Mouse (Mus musculus): ENCODE measurements around the gene Zfp30. TPM values are rescaled to one million over a fixed set of nuclear protein-coding genes. Genes with fewer than 3 reads are reported as not detected.

Gene Zfp30
- polyA plus RNA-seq, 1 experiment from 2014 or later: 4.2 TPM

DNA sequence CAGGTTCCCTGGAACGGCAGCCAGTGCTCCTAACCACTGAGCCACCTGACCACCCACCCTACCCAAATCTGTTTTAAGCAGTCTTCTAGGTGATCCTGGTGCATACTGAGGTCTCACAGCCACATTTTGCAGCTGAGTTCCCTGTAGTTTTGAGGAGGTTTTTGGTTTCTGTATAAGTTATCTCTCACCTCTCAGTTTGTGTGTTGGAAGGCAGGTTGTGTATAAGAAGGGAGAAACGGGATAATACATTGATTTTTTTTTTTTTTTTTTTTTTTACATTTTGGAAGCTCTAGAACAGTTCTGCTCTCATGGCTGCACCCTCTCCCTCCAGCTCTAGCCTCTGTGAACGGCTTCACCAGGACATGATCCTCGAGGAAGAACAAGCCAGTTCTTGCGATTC lies 2.1 kb downstream of the Zfp30 start:
- Histone ChIP-seq H3K9ac (no peak overlapping the region), H3K4me2 (replicated peaks) (peak overlapping the region; percentile 83), H3K4me3 (replicated peaks) (peak overlapping the region; percentile 85), H3K27me3 (replicated peaks) (no peaks in the 10 kb centered on the region), H3K27ac (no peak overlapping the region), H3K9me3 (no peaks in the 10 kb centered on the region), H3K36me3 (peaks cover 22% of the 10 kb centered on the region), H3K4me1 (replicated peaks) (0 out of 2 replicates have a peak, but pooled peaks cover 6% of the 10 kb centered on the region)
- 76% methylated on average over 5 of the region's 5 CpGs for WGBS
- ATAC-seq: no peak

DNA sequence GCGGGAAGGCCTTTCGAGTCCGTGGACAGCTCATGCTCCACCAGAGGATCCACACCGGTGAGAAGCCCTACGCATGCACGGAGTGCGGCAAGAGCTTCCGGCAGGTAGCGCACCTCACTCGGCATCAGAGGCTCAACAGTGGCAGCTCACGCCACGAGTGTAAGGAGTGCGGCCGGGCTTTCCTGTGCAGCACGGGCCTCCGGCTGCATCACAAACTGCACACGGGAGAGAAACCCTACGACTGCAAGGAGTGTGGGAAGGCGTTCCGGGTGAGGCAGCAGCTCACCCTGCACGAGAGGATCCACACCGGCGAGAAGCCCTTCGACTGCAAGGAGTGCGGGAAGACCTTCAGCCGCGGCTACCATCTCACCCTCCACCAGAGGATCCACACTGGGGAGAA lies 9.1 kb downstream of the Zfp30 start:
- no peak for ATAC-seq
- Histone ChIP-seq H3K36me3 (peaks cover 27% of the 10 kb centered on the region), H3K4me2 (replicated peaks) (no peak overlapping the region; the same call in 1 of the 2 replicates), H3K4me3 (replicated peaks) (0 out of 2 replicates have a peak overlapping the region, but pooled peaks have one; percentile 1), H3K9ac (peak overlapping the region; percentile 10; the same call in 1 of the 2 replicates), H3K27me3 (replicated peaks) (0 out of 2 replicates have a peak, but pooled peaks cover 2% of the 10 kb centered on the region), H3K27ac (no peak overlapping the region), H3K4me1 (replicated peaks) (no peaks in the 10 kb centered on the region), H3K9me3 (0 out of 2 replicates have a peak, but pooled peaks cover 4% of the 10 kb centered on the region)
- WGBS: 39% methylated on average over 27 of the region's 27 CpGs

DNA sequence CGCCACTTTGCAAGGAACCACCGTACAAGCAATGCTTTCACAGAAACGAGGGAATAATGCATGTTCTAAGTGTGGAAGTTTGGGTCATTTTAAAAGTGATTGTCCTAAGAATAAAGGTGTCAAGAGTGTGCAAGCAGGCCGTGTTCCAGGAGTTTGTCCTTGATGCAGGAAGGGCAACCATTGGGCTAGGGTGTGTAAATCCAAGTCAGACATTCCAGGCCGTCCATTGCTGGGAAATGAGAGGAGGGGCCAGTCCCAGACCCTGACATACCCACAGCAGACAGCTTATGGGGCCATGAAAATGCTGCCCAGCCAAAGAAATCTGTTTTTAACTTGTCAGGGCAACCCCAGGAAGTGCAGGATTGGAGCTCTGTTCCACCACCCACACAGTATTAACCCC lies 23.2 kb downstream of the Zfp30 start:
- Histone ChIP-seq H3K27me3 (replicated peaks) (no peaks in the 10 kb centered on the region), H3K4me1 (replicated peaks) (no peaks in the 10 kb centered on the region), H3K27ac (no peak overlapping the region), H3K4me2 (replicated peaks) (no peak overlapping the region), H3K4me3 (replicated peaks) (no peak overlapping the region), H3K9ac (no peak overlapping the region), H3K36me3 (no peaks in the 10 kb centered on the region), H3K9me3 (no peaks in the 10 kb centered on the region)
- ATAC-seq: no peak
- WGBS: 76% methylated on average over 5 of the region's 5 CpGs

DNA sequence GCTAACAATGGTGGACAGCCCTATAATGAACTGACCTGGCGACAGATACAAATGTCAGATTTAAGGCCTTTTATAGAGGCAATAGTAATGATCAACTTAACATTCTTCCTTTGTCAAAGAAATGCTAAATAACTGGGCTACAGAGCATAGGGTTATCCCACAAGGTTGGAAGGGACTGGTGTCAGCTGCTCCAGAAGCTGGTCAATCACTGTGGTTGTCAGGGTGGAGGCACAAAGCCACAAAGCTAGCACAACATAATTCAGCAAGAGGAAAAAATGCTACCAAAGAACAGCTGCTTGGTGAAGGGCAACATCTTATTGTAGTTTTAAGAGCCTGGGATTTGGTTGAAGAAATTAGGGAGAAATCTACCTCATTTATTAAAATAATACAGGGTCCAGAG lies 28.4 kb downstream of the Zfp30 start:
- Histone ChIP-seq H3K9me3 (no peaks in the 10 kb centered on the region), H3K27ac (no peak overlapping the region), H3K9ac (no peak overlapping the region), H3K4me2 (replicated peaks) (no peak overlapping the region), H3K4me3 (replicated peaks) (no peak overlapping the region), H3K36me3 (no peaks in the 10 kb centered on the region), H3K4me1 (replicated peaks) (peaks cover 11% of the 10 kb centered on the region), H3K27me3 (replicated peaks) (no peaks in the 10 kb centered on the region)
- 88% methylated on average over 1 of the region's 1 CpGs for WGBS
- ATAC-seq: no peak

DNA sequence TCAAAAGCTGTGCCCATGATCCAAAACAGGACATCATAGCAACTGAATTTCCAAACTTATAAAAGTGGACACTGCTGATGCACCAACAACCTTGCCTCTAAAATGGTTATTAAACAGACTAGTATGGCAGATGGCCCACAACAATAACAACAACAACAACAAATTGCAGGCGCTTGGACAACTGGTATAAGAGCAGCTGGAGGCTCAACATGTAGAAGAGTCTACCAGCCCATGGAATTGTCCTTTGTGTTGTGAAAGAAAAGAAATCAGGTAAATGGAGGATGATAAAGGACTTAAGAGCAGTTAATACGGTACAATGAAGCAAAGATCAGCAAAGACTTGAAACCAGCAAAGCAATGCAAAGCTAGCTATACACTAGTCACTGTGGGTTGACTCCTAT lies 30.6 kb downstream of the Zfp30 start:
- H3K36me3 ChIP-seq: no peaks in the 10 kb centered on the region
- H3K4me2 ChIP-seq (replicated peaks): no peak overlapping the region; the same call in 1 of the 2 replicates
- H3K27ac ChIP-seq: no peak overlapping the region
- no peak overlapping the region for H3K4me3 ChIP-seq (replicated peaks)
- 92% methylated on average over 2 of the region's 2 CpGs for WGBS
- H3K9ac ChIP-seq: no peak overlapping the region
- no peaks in the 10 kb centered on the region for H3K9me3 ChIP-seq
- no peaks in the 10 kb centered on the region for H3K27me3 ChIP-seq (replicated peaks)
- ATAC-seq: no peak
- peaks cover 11% of the 10 kb centered on the region for H3K4me1 ChIP-seq (replicated peaks)

DNA sequence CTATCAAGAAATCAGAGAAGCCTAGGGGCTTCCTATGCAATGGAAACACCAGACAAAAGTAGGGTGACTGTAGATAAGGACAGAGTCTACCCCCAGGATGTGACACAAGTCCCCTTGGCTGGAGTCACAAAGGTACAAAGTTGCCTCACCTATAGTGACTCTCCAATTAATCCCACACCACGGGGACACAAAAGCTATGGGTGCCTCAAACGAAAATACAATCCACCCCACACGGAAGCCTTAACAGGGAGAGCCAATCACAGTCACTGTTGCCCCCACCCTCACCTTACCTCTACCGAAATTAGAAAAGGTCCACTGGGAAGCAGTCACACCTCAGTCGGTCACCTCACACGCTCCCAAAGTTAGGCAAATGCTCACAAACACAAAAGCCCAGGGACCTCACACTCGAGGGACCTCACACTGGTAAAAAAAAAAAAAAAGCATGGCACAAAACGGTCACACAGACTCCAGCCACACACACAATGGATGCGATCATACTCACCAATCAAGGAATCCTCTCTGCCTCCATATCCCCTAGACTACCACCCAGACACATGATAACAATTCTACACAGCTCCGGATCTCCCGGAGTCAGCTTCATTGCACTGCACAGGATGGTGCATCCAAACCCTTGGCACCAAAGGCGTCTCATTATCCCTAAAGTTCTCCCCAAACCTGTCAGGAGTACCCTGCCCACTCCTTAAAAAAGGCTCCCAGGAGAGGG lies 31.4 kb downstream of the Zfp30 start:
- Histone ChIP-seq H3K36me3 (no peaks in the 10 kb centered on the region), H3K4me2 (replicated peaks) (peak overlapping the region; percentile 80), H3K4me3 (replicated peaks) (peak overlapping the region; percentile 74), H3K9me3 (no peaks in the 10 kb centered on the region), H3K4me1 (replicated peaks) (peaks cover 11% of the 10 kb centered on the region), H3K9ac (peak overlapping the region; percentile 69), H3K27ac (peak overlapping the region; percentile 6; the same call in 1 of the 2 replicates), H3K27me3 (replicated peaks) (no peaks in the 10 kb centered on the region)
- ATAC-seq: peak; percentile 48
- WGBS: 2% methylated on average over 12 of the region's 12 CpGs

DNA sequence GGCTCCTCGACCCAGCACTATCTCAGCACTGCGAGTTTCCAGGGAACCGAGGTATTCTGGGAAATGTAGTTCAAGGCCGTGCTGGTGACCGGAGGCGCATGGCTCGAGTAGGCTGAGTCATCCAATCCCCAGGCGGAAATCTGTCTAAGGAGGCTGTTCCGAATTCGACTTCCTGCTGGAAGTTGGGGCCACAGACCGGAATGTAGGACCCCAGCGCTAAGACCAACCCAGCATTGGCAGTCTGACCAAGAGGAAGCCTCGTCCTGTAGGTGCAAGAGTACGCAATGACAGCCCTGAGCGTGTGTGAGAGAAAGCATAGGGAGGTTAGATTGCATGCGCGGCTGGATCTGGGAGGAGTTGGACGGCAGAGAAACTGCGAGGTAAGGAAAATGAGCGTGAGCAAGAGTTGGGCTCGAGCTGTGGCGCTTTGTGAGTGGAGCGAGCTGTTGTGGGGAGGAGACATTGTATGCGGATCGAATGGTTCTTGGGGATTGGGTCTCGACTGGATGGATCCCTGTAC lies 32.2 kb downstream of the Zfp30 start, which contains the start of gene Zfp790:
Zfp790 (plus strand) TSS at position 205 of the 520 bp plus-strand sequence.
- Histone ChIP-seq H3K9me3 (no peaks in the 10 kb centered on the region), H3K4me2 (replicated peaks) (peak within 1 kb of the TSS; percentile 80), H3K4me1 (replicated peaks) (peaks cover 11% of the 10 kb centered on the region), H3K4me3 (replicated peaks) (peak within 1 kb of the TSS; percentile 74), H3K36me3 (no peaks in the 10 kb centered on the region), H3K9ac (peak within 1 kb of the TSS; percentile 79), H3K27me3 (replicated peaks) (no peaks in the 10 kb centered on the region), H3K27ac (peak within 1 kb of the TSS; percentile 96)
- ATAC-seq: peak; percentile 97
- under 1% methylated on average over 26 of the region's 26 CpGs for WGBS

DNA sequence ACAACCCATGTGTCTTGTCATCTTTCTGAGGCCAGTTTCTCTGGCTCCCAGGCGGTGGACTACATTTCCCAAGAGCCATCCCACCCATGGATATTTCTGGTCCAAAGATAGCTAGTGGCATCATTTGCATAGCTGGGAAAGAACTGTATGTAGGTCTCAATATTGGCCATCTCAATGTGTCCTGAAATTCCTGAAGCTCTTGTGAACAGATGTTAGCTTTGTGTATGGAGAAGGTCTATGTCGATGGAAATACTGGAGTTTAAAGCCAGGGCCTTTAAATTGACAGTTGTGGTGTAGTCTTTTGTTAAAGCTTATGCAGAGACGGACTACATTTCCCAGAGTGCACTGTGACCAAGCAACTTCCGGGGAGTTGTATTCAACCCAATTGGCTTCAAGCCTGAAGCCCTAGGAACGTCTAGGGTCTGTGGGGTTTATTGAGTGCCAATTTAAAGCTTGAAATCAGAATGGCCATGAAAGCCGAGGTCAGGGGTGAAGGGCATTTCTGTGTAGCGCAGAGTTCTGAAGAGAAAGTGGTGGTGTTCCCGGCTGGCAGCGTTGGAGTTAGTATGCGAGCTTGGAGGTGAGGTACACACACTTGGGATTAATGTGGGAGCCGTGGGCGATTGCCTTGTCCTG lies 34.9 kb downstream of the Zfp30 start:
- Histone ChIP-seq H3K9ac (peak overlapping the region; percentile 61), H3K27ac (no peak overlapping the region), H3K4me2 (replicated peaks) (peak overlapping the region; percentile 65), H3K4me3 (replicated peaks) (peak overlapping the region; percentile 54), H3K36me3 (peaks cover 3% of the 10 kb centered on the region; the same call in 1 of the 2 replicates), H3K27me3 (replicated peaks) (no peaks in the 10 kb centered on the region), H3K9me3 (no peaks in the 10 kb centered on the region), H3K4me1 (replicated peaks) (peaks cover 11% of the 10 kb centered on the region)
- 3% methylated on average over 12 of the region's 12 CpGs for WGBS
- ATAC-seq: peak; percentile 75

DNA sequence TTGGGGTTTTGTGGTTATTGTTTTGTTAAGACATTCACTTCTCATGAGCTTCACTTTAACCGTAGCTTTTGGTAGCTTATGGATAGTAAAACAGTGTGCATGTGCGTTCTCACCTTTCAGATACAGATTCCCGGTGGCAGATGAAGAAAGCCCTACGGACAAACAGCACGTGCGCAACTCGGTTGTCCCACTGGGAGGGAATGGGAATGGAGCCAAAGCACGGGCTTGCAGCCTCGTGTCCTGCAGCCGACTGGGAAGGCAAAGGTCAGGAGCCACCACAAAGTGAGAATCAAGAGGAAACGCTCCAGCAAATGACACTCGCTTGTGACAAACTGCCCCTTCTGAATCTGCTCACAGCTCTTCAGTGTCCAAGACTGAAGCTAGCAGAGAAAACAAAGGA lies 44.2 kb downstream of the Zfp30 start:
- 93% methylated on average over 12 of the region's 12 CpGs for WGBS
- H3K4me3 ChIP-seq (replicated peaks): no peak overlapping the region
- no peaks in the 10 kb centered on the region for H3K27me3 ChIP-seq (replicated peaks)
- no peak overlapping the region for H3K4me2 ChIP-seq (replicated peaks)
- H3K4me1 ChIP-seq (replicated peaks): no peaks in the 10 kb centered on the region
- ATAC-seq: no peak
- no peak overlapping the region for H3K27ac ChIP-seq
- no peak overlapping the region for H3K9ac ChIP-seq
- peaks cover 40% of the 10 kb centered on the region for H3K36me3 ChIP-seq
- no peaks in the 10 kb centered on the region for H3K9me3 ChIP-seq

DNA sequence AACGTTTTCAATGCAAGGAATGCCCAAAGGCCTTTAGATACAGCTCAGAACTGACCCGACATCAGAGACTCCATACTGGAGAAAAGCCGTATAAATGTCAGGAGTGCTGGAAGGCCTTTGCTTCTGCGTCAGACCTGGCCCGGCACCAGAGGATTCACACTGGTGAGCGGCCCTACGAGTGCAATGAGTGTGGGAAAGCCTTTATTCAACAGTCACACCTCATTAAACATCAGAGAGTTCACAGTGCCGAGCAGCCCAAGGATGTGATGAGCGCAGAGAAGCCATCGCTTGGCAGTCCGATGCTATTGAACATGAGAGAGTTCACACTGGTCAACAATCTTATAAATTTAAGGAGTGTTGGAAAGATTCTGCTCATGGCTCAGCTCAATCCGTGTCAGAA lies 46.0 kb downstream of the Zfp30 start:
- no peak overlapping the region for H3K4me3 ChIP-seq (replicated peaks)

DNA sequence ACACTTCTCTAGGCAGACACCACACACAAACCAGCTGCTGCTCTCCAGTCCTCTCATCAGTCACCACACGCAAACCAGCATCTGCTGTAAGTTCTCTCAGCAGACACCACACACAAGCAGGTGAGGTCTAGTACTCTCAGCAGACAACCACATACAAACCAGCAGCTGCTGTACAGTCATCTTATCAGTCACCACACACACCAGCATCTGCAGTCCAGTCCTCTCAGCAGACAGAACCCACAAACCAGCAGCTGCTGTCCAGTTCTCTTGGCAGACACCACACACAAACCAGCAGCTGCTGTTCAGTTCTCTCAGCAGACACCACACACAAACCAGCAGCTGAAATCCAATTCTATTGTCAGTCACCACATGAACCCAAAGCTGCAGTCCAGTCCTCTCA lies 53.0 kb downstream of the Zfp30 start:
- no peak overlapping the region for H3K4me2 ChIP-seq (replicated peaks)
- ATAC-seq: no peak
- H3K27me3 ChIP-seq (replicated peaks): no peaks in the 10 kb centered on the region
- H3K9ac ChIP-seq: no peak overlapping the region
- no peaks in the 10 kb centered on the region for H3K4me1 ChIP-seq (replicated peaks)
- H3K36me3 ChIP-seq: no peaks in the 10 kb centered on the region
- no peaks in the 10 kb centered on the region for H3K9me3 ChIP-seq
- H3K4me3 ChIP-seq (replicated peaks): no peak overlapping the region
- WGBS: 100% methylated on average over 1 of the region's 1 CpGs
- no peak overlapping the region for H3K27ac ChIP-seq

More for the DNA sequence above, 46.0 kb downstream of the Zfp30 start:
- peaks cover 40% of the 10 kb centered on the region for H3K36me3 ChIP-seq
- ATAC-seq: no peak
- H3K9me3 ChIP-seq: no peaks in the 10 kb centered on the region
- H3K27me3 ChIP-seq (replicated peaks): no peaks in the 10 kb centered on the region
- H3K4me2 ChIP-seq (replicated peaks): no peak overlapping the region
- WGBS: 92% methylated on average over 12 of the region's 12 CpGs
- no peaks in the 10 kb centered on the region for H3K4me1 ChIP-seq (replicated peaks)
- H3K27ac ChIP-seq: no peak overlapping the region
- H3K9ac ChIP-seq: no peak overlapping the region

DNA sequence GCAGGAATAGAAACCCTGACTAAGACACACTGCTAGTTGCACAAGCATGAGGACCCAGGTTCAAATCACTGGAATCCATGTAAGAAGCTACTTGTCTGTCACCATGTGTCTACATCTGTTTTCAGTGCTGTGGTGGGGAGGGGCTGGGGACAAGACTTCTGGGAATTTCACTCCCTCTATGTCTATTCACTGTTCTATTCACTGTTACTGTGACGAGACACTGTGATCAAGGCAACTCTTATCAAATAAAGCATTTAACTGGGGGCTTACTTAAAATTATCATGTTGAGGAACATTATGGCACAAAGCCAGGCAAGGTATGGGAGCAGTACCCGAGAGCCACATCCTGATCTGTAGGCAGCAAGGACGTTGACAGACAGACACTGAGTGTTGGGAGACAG lies 55.5 kb downstream of the Zfp30 start:
- ATAC-seq: no peak
- Histone ChIP-seq H3K27me3 (replicated peaks) (no peaks in the 10 kb centered on the region), H3K9me3 (no peaks in the 10 kb centered on the region)

More for the DNA sequence above, 55.5 kb downstream of the Zfp30 start:
- H3K4me2 ChIP-seq (replicated peaks): no peak overlapping the region
- H3K27ac ChIP-seq: no peak overlapping the region
- H3K4me3 ChIP-seq (replicated peaks): no peak overlapping the region
- H3K4me1 ChIP-seq (replicated peaks): no peaks in the 10 kb centered on the region
- no peak overlapping the region for H3K9ac ChIP-seq
- 85% methylated on average over 3 of the region's 3 CpGs for WGBS
- 0 out of 2 replicates have a peak, but pooled peaks cover 1% of the 10 kb centered on the region for H3K36me3 ChIP-seq

Data from intestine, embryonic 15.5 days (tissue).